Mouse (Mus musculus) inflammation-experienced regulatory T-cells, adult 16 weeks (primary cell): Measurements from ENCODE around the gene Phactr2. TPM values are rescaled to one million over a fixed set of nuclear protein-coding genes. Genes with fewer than 3 reads are reported as not detected.

ENCODE experiments used
- polyA plus RNA-seq: library from polyadenylated mRNA; unstranded; fragments of 100-300 nt; shearing (Covaris generic); gene quantifications from one replicate; pipeline ENCODE4 v1.2.1, GENCODE M21; 2017

Phactr2 gene
- 7.6 TPM for polyA plus RNA-seq

DNA sequence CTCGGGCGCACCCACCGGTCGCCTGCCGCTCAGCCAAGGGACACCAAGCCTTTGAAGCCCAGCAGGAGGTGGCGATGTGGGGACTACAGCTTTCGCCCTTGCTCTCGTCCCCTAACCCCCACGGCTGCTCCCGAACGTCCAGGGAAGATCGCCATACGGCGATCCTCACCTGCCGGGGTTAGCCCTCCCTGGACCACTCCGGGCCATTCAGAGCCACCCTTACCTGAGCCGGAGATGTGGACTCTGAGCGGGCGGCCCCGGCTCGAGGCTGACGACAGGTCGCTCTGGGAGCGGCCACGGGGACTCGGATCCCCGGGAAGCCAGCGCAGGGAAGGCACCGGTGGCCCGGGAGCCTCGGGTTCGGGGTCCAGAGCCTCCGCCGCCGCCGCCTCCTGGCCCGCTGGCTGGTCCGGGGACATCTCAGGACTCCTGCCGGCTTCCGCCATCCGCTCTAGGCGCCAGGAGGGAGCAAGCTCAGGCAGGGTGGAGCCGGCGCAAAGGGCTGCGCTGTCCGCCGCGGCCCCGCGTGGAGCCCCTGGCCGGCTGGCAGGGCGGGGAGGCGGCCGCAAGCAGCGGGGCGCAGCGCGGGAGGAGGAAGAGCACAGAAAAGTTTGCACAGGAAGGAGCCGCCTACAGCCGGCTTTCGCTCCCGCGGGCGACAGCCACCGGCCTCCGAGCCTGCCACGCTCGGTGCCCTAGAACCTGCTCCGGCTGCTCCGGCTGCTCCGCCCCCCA lies at the start of gene Phactr2:
Gene Phactr2, minus strand, starts transcription at position 580 of the 735 bp plus-strand sequence.

GRCm38 (mm10) chr10:13499331-13499730 lies 25.1 kb upstream of the Phactr2 start, which contains the start of gene Fuca2:
Fuca2 (plus strand) TSS chr10:13499540.

DNA sequence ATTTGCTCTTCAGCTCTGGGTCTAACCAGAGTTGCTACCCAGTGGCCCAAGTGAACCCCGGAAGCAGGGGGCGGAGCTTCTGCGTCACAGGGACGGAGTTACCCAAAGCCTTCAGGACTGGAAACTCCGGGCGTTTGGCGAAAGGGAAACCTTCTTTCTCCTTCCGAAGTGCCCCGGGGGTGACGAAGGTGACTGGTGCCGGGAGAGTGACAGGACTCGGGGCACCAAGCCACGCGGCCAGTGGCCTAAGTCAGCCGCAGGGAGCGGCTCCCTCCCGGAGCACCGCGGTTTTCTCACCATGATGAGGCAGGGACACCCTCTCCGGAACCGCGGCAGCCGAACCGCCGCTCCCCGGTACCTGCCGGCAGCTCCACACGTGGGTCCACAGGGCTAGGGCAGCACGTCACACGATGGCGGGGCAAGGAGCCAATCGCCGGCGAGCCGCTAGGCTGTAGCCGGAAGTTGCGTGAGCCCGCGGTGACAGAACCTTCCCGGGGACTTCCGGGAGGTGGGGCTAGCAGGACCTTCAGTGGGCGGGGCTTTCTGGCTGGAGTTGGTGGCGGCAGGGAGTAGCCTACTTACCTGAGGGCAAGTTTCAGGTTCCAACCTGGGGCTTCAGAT lies 281.4 kb downstream of the Phactr2 start, which contains the start of gene Ltv1:
Gene Ltv1, minus strand, starts transcription at position 438 of the 621 bp plus-strand sequence.

DNA sequence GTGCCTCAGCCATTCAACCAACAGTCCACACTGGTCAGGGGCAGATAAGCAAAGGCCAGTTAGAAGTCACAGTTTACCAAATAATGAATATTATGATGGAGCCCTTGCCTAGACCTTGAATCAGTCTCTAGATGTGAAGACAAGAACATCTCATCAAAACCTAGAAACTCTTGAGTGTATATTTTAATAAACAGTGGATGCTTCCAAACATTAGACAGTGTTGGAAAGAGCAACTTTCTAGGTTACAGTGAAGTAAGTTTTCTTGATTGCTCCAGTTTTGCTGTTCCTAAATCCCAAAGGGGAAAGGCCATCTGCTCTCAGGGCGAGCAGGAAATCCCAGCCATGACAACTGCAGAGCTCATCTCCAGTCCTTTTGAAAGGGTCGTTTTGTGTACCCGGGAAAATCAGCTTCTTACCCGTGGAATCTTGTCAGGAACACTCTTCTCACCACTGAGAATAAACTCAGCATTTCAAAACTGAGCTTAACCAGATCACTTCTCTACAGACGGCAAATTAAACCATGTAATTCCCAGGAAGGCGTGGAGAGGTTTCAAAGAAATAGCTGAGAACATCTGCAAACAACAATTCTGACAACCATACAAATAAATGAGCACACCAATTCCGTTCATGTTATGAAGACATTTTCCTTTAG lies 296.1 kb downstream of the Phactr2 start, which contains the start of gene Zc2hc1b:
Gene Zc2hc1b, minus strand, starts transcription at position 51 of the 652 bp plus-strand sequence.

Other genes with a start within 250 kb of the Phactr2 start
- 72.9 TPM for gene Fuca2, start 25.1 kb upstream of the Phactr2 start, polyA plus RNA-seq
- gene Adat2, start 78.5 kb upstream of the Phactr2 start, polyA plus RNA-seq: 2.7 TPM
- 40.3 TPM for gene Pex3, start 78.7 kb upstream of the Phactr2 start, polyA plus RNA-seq